Mouse (Mus musculus) heart, postnatal 25 days (tissue): ENCODE data around the gene Omg. TPM values are rescaled to one million over a fixed set of nuclear protein-coding genes. Genes with fewer than 3 reads are reported as not detected.
A peak's percentile ranks its signal among the peaks of the same experiment; 100 is the strongest.

ENCODE experiments used
- DNase-seq: peaks from one replicate; pipeline ENCODE4 v3.0.0; 2022; ENCODE audit warnings: low spot score
- intact Hi-C: fragments of 180-260 bp; cut with DNase I; formaldehyde crosslinking; loops from one replicate; pipeline ENCODE4 v1.15.1; 2025
- total RNA-seq, 2 experiments: library from RNA; stranded (reverse); gene quantifications; 2 replicates each; pipeline ENCODE4 v1.2.3; 2021

Omg gene
- not detected for total RNA-seq

GRCm38 (mm10) chr11:79503845-79504244 is at the start of gene Omg:
Gene Omg (minus strand): TSS chr11:79504084.
- intact Hi-C loops = no loop called here
- no peak for DNase-seq

- no peak for DNase-seq
- intact Hi-C loops = no loop called here
Measured at GRCm38 (mm10) chr11:79552622-79553021, 48.7 kb upstream of the Omg start.

GRCm38 (mm10) chr11:79536293-79536692 is 32.4 kb upstream of the Omg start:
- no peak for DNase-seq
- intact Hi-C loops = no loop called here

GRCm38 (mm10) chr11:79535554-79535953 is 31.7 kb upstream of the Omg start:
- no peak for DNase-seq
- intact Hi-C loops = no loop called here

GRCm38 (mm10) chr11:79533950-79534690 is 30.2 kb upstream of the Omg start:
- intact Hi-C loops = no loop called here
- no peak for DNase-seq

GRCm38 (mm10) chr11:79533311-79533710 is 29.4 kb upstream of the Omg start:
- no peak for DNase-seq
- intact Hi-C loops = no loop called here

GRCm38 (mm10) chr11:79531485-79531884 is 27.6 kb upstream of the Omg start:
- intact Hi-C loops = no loop called here
- no peak for DNase-seq

GRCm38 (mm10) chr11:79530774-79531173 is 26.9 kb upstream of the Omg start:
- no peak for DNase-seq
- intact Hi-C loops = no loop called here

GRCm38 (mm10) chr11:79530333-79530761 is 26.5 kb upstream of the Omg start, which contains the start of the genes Evi2 and Evi2a:
Gene Evi2 (minus strand): TSS chr11:79530589.
Gene Evi2a (minus strand): TSS chr11:79530609.
- DNase-seq = peak; percentile 12
- intact Hi-C loops = no loop called here

- DNase-seq = no peak
- intact Hi-C loops = no loop called here
Measured at GRCm38 (mm10) chr11:79529736-79530135, 25.9 kb upstream of the Omg start.

- intact Hi-C loops = no loop called here
- no peak for DNase-seq
Measured at GRCm38 (mm10) chr11:79529226-79529625, 25.3 kb upstream of the Omg start.

- intact Hi-C loops = no loop called here
- DNase-seq = no peak
Measured at GRCm38 (mm10) chr11:79528601-79529000, 24.7 kb upstream of the Omg start.

- intact Hi-C loops = no loop called here
- DNase-seq = no peak
Measured at GRCm38 (mm10) chr11:79527739-79528384, 24.0 kb upstream of the Omg start.

GRCm38 (mm10) chr11:79527015-79527738 is 23.3 kb upstream of the Omg start:
- peak; percentile 9 for DNase-seq
- intact Hi-C loops = no loop called here

- intact Hi-C loops = no loop called here
- no peak for DNase-seq
Measured at GRCm38 (mm10) chr11:79526549-79526948, 22.7 kb upstream of the Omg start.

GRCm38 (mm10) chr11:79524310-79524575 is 20.4 kb upstream of the Omg start:
- intact Hi-C loops = no loop called here

GRCm38 (mm10) chr11:79523560-79524309 is 19.9 kb upstream of the Omg start, which contains the start of gene Evi2b:
Gene Evi2b (minus strand): TSS chr11:79523762.
- intact Hi-C loops = no loop called here
- no peak for DNase-seq

More at GRCm38 (mm10) chr11:79524310-79524575, 20.4 kb upstream of the Omg start:
- DNase-seq = no peak

- no peak for DNase-seq
- intact Hi-C loops = no loop called here
Measured at GRCm38 (mm10) chr11:79522944-79523343, 19.1 kb upstream of the Omg start.

- intact Hi-C loops = no loop called here
- DNase-seq = no peak
Measured at GRCm38 (mm10) chr11:79521930-79522329, 18.0 kb upstream of the Omg start.

GRCm38 (mm10) chr11:79520772-79521171 is 16.9 kb upstream of the Omg start:
- intact Hi-C loops = no loop called here
- DNase-seq = no peak
